Mouse (Mus musculus): ENCODE results near the gene Olfr132.
"Not testable (repeated sequence)": the region's sequence is repeated elsewhere in the genome, so short reads cannot be mapped to it uniquely, and the experiment has no call there.

Olfr132 gene

GRCm38 (mm10) chr17:38134426-38134825 lies at the start of gene Olfr132:
Gene Olfr132 (minus strand): TSS chr17:38134526.
- no peak for DNase-seq (ENCODE audit: low read depth, low spot score)

DNA sequence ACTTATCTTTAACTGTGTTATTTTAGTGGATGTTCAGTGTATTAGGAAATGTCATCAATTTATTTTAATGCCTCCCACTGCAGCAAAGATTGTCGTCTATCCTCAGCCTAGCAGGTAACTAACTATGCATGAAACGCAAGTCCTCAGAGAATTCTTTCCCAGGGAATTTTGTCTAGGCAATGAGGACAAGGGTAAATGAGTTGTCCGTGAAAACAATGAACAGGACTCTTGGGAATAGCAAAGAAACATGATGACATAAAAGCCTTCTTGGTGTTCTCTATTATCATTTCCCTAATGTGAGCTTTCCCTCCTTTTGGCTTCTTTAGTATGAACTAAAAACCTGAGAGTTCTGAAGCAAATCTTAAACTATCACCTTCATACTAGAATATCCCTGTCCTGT lies 36.8 kb upstream of the Olfr132 start, which contains the start of gene Olfr134:
Olfr134 (plus strand) TSS at position 301 of the 400 bp plus-strand sequence.
- DNase-seq (ENCODE audit: low read depth, low spot score) = no peak

DNA sequence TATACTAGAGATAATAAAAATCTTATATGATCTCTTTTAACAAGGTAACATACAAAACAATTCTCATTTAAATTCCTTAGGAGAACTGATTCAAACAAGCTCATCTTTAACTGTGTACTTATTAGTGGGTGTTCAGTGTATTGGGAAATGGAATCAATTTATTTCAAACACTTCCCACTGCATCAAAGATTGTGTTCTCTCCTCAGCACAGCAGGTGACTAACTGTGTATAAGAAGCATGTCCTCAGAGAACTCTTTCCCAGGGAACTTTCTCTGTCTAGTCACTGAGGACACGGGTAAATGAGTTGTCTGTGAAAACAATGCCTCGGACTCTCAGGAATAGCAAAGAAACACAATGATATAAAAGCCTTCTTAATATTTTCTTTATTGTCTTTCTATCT lies 10.7 kb upstream of the Olfr132 start, which contains the start of gene Olfr133:
Olfr133 (plus strand) TSS at position 301 of the 400 bp plus-strand sequence.
- DNase-seq (ENCODE audit: low read depth, low spot score) = no peak

GRCm38 (mm10) chr17:38125371-38125770 lies 9.0 kb downstream of the Olfr132 start:
- not testable (repeated sequence) for DNase-seq (ENCODE audit: low read depth, low spot score)

GRCm38 (mm10) chr17:38124199-38124598 lies 10.1 kb downstream of the Olfr132 start:
- not testable (repeated sequence) for DNase-seq (ENCODE audit: low read depth, low spot score)

DNA sequence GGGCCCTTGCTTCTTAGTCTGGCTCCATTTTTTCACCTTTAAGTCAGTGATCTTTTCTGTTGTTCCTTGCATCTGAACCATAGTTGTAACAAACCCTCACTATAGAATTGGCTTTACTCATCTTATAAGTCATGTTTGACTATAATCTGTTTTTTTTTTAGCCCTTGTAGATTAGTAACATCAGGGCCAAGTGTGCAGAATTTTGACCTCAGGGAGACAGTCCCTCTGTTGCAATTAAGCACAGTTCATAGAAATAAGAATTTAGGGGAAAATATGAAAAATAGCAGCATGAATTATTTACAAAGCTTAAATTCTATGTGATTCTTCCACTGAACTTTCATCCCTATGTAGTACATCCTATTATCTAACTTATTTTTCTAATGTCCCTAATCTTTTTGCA lies 45.7 kb downstream of the Olfr132 start, which contains the start of gene Olfr131:
Olfr131 (minus strand) TSS at position 101 of the 400 bp plus-strand sequence.
- DNase-seq (ENCODE audit: low read depth, low spot score) = no peak

DNA sequence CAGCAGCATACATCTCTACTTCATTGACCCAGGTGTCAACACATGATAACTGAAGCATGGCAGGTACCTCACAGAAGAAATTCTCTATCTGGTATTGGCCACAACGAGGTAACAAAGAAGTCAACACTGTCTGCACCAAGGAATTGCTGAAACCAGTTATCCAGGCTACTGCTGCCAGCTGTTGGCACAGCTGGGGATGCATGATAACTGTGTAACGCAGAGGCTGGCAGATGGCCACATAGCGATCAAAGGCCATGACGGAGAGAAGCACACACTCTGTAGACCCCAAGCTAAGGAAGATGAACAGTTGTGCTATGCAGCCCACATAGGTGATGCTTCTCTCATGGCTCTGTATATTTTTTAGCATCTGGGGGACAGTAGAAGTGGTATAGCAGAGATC lies 52.0 kb downstream of the Olfr132 start:
- DNase-seq (ENCODE audit: low read depth, low spot score) = no peak

All from brain, embryonic 18.5 days (tissue).